Mouse (Mus musculus) MEL-GATA-1-ER (cell line): ENCODE data around the gene Tulp1.
"Not testable (repeated sequence)": the region's sequence is repeated elsewhere in the genome, so short reads cannot be mapped to it uniquely, and the experiment has no call there.

ENCODE experiments used
- DNase-seq: peaks from one replicate; pipeline ENCODE4 v3.0.0-alpha.2; 2012; ENCODE audit warnings: low read depth; ENCODE audit errors: extremely low read depth

The Tulp1 gene

GRCm38 (mm10) chr17:28341091-28341490, 23.9 kb downstream of the Tulp1 start:
- no peak for DNase-seq

DNA sequence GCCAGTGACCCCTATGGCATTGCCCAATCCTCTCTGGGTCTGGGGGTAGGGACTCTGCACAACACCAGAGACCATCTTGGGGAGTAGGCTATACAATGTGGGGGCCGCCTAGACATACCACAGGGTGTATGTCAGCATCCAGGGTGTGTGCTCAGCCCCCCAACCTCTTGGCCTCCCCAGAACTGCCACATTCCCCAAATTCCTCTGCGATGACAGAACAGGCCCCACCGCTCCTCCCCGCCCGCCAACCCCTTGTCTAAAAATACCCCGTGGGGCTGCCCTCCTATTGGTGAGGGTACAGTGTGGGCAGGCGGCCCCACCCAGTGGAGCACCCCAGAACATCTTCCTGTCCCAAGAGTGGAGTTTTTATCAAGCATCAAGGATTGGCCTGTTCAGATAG, 24.4 kb downstream of the Tulp1 start:
- DNase-seq, result no peak

DNA sequence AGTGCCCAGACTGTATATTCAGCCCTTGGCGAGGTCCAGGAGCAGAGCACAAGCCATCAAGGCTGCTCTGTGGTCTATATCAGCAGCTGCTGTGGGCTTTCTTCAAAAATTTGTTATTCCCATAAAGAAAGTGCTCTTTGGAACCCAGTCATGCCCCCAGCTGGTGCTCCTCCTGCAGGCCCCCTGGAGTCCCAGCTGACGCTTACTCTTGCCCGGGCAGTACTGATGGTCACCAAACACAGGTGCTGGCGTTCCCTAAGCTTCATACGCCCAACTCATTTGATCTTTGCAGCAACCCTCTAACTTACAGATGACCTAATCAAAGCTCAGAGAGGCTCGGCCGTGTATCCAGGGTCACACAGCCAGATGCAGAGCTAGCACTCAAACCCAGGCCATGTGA, 27.5 kb downstream of the Tulp1 start:
- no peak for DNase-seq

DNA sequence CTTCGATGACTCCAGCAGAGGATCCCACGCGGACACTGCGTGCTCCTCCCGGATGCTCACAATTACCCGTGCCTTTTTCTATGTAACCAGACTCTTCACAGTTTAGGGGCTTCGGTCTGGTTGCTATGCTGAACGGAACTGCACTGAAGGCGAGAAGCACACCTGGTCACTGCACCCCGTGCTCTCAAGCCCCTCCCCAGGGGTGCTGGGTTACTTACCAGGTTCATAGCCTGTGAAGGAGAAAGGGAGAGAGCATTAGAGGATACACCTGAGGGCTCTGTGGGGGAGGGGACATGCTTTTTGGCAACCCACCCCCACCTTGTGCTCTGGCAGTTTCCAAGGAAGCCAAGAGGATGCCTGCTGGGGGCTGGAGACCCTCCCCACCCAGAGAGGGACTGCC, 29.8 kb downstream of the Tulp1 start:
- no peak for DNase-seq

DNA sequence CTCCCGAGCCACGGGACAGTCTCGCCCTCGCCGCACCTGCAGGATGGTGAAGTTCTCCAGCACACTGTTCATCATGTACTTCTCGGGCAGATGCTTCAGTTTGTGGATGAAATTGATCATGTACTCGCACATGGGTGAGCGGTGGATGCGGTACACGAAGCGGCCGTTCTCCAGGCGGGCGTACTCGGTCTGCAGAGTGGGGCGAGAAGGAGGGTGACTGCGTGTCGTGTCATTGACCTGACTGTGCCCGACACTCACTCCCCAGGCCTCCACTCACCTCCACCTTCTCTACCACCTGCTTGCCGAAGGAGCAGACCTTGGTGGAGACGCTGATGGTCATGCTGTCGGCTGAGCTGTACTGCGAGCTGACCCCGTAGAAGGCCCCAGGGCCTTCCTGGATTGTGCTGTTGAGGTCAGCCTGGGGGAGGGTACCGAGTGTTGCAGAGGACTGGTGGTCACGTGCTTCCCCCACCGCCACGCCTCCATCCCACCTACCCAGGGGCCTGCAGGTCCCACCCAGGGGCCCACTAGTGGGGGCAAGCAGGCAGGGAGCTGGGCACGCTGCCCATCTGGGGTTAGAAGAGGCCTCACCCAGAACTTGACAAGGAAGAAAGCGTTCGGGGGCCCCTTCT, 32.0 kb downstream of the Tulp1 start:
- no peak for DNase-seq

- DNase-seq, result no peak
Observed at GRCm38 (mm10) chr17:28332113-28332914, 32.7 kb downstream of the Tulp1 start.

- no peak for DNase-seq
Observed at GRCm38 (mm10) chr17:28331241-28332112, 33.5 kb downstream of the Tulp1 start.

- DNase-seq, result not testable (repeated sequence)
Observed at GRCm38 (mm10) chr17:28330590-28330989, 34.4 kb downstream of the Tulp1 start.

- DNase-seq, result no peak
Observed at GRCm38 (mm10) chr17:28330232-28330546, 34.8 kb downstream of the Tulp1 start.

DNA sequence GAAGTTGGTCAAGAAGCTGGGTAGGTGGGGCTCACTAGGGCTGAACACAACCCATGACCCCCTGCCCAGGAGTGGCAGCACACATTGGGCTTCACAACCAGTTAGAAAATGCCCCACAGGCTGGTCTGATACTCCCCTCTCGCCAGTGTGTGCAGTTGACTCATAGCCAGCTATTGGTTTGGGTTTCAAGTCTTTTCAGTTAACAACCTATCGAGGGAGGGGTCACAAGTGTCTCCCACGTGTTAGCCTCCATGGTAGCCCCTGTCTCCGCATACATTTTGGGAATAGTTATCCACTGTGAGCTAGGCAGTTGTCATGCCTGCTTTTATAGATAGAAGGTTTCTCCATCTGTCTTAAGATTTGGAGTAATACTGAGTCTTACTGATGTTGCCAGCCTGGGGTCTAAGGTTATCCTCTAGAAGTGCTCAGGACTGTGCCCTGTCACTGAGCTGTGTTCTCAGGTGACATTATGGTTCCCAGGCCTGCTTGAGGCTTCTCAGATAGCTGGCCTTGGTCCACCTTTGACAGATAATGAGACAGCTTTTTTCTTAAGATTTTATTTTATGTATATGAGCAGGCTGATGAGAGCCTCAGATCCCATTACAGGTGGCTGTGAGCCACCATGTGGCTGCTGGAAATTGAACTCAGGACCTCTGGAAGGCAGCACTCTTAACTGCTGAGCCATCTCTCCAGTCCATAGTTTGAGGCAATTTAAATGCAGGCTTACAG, 35.4 kb downstream of the Tulp1 start:
- no peak for DNase-seq

DNA sequence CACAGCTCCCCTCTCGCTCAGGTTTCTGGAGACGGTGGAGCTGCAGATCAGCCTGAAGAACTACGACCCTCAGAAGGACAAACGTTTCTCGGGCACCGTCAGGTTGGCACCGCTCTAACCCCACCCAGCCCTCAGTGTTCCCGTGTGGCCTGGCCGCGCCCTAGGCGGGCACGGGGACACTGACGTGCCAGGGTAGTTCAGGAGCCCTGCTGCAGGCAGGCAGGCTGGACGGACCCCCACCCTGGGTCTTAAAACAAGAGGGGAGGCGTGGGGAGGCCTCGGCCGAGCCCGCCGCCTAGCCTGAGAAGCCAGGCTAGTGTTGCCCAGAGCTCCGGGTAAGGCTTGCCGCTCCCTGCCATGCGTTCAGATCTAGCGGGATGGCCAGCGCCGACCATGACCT, 36.1 kb downstream of the Tulp1 start:
- no peak for DNase-seq

GRCm38 (mm10) chr17:28328366-28328928, 36.6 kb downstream of the Tulp1 start, which contains the start of gene Rpl10a:
Gene Rpl10a, plus strand, starts transcription at chr17:28328471.
- DNase-seq, result peak; percentile 73

- no peak for DNase-seq
Observed at GRCm38 (mm10) chr17:28327673-28328325, 37.2 kb downstream of the Tulp1 start.

- DNase-seq, result no peak
Observed at GRCm38 (mm10) chr17:28326951-28327350, 38.1 kb downstream of the Tulp1 start.

GRCm38 (mm10) chr17:28325751-28326150, 39.3 kb downstream of the Tulp1 start:
- DNase-seq, result no peak

- not testable (repeated sequence) for DNase-seq
Observed at GRCm38 (mm10) chr17:28324416-28324815, 40.6 kb downstream of the Tulp1 start.

- no peak for DNase-seq
Observed at GRCm38 (mm10) chr17:28323786-28324185, 41.2 kb downstream of the Tulp1 start.

GRCm38 (mm10) chr17:28321700-28322099, 43.3 kb downstream of the Tulp1 start:
- no peak for DNase-seq

DNA sequence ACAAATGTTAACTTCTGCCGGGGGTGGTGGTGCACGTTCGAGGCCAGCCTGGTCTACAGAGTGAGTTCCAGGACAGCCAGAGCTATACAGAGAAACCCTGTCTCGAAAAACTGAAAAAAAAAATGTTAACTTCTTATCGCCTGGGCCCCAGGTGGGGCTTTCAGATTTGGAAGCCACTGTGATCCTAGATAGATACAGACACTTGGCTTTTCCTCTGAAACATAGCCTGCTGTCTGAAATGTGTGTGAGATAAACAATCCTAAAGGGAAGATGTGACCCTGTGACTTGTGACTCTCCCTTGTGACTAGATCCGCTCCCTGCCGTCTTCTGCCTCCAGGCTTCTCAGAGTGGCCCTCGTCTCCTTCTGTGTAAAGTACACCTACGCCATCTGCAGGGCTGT, 47.3 kb downstream of the Tulp1 start:
- no peak for DNase-seq

DNA sequence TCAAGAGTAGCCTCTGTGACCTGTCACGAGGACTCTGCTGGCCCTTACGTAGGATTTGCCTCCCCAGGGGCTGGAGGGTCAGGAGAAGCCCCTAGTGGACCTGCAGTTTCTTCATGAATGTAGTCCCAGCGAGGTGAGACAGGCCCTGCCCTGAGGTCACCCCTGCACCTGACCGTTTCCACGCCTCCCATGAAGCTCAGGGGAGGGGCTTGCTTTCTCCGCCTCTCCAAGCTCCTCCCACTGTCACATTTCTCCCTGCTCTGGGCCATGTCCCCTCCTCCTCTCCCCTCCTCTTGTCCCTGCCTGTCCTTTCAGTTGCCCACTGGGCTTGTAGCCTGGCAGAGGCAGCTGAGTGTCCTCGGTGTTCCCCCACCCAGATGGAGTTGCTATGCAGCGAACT, 47.9 kb downstream of the Tulp1 start:
- DNase-seq, result no peak

DNA sequence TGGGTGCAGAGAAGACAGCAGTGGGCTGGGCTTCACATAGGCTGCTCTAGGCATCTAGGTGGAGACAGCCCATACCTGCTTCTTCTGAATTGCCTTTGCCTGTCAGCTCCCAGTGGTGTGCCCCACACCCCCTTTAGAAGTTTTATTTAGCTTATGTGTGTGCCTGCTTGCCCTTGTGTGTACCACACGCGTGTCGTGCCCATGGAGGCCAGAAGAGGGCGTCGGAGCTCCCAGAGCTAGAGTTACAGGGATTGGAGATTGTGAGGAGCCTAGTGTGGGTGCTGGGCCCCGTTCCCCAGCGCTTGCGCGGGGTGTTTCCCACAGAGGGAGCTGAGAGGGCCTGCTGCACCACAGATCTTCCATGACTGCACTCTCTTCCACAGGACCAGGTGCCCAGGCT, 48.5 kb downstream of the Tulp1 start:
- no peak for DNase-seq
